Mouse (Mus musculus): ENCODE results near the gene Slc35b2.

Slc35b2 gene

GRCm38 (mm10) chr17:45545278-45545961, 18.3 kb upstream of the Slc35b2 start:
- no peak for DNase-seq (ENCODE audit: low spot score)

GRCm38 (mm10) chr17:45546941-45547340, 16.7 kb upstream of the Slc35b2 start:
- no peak for DNase-seq (ENCODE audit: low spot score)

GRCm38 (mm10) chr17:45547461-45548190, 16.0 kb upstream of the Slc35b2 start:
- DNase-seq (ENCODE audit: low spot score): no peak

GRCm38 (mm10) chr17:45548541-45549512, 14.8 kb upstream of the Slc35b2 start:
- DNase-seq (ENCODE audit: low spot score): no peak

GRCm38 (mm10) chr17:45549617-45550181, 14.0 kb upstream of the Slc35b2 start, which contains the start of gene Tmem151b:
Gene Tmem151b, minus strand, starts transcription at chr17:45549677.
- DNase-seq (ENCODE audit: low spot score): no peak

GRCm38 (mm10) chr17:45550253-45550652, 13.4 kb upstream of the Slc35b2 start:
- no peak for DNase-seq (ENCODE audit: low spot score)

GRCm38 (mm10) chr17:45551249-45551796, 12.4 kb upstream of the Slc35b2 start:
- no peak for DNase-seq (ENCODE audit: low spot score)

- peak; percentile 77 for DNase-seq (ENCODE audit: low spot score)
Measured at GRCm38 (mm10) chr17:45551816-45552451, 11.7 kb upstream of the Slc35b2 start.

- no peak for DNase-seq (ENCODE audit: low spot score)
Measured at GRCm38 (mm10) chr17:45553065-45553464, 10.6 kb upstream of the Slc35b2 start.

GRCm38 (mm10) chr17:45554420-45554819, 9.3 kb upstream of the Slc35b2 start:
- no peak for DNase-seq (ENCODE audit: low spot score)

GRCm38 (mm10) chr17:45555452-45556106, 8.1 kb upstream of the Slc35b2 start, which contains the start of gene Nfkbie:
Gene Nfkbie, plus strand, starts transcription at chr17:45555703.
- peak; percentile 96 for DNase-seq (ENCODE audit: low spot score)

GRCm38 (mm10) chr17:45556107-45556489, 7.6 kb upstream of the Slc35b2 start:
- no peak for DNase-seq (ENCODE audit: low spot score)

GRCm38 (mm10) chr17:45556514-45557245, 7.0 kb upstream of the Slc35b2 start:
- DNase-seq (ENCODE audit: low spot score): no peak

GRCm38 (mm10) chr17:45557246-45557824, 6.3 kb upstream of the Slc35b2 start:
- no peak for DNase-seq (ENCODE audit: low spot score)

GRCm38 (mm10) chr17:45557998-45558862, 5.4 kb upstream of the Slc35b2 start:
- DNase-seq (ENCODE audit: low spot score): no peak

- DNase-seq (ENCODE audit: low spot score): no peak
Measured at GRCm38 (mm10) chr17:45559732-45560525, 3.7 kb upstream of the Slc35b2 start.

GRCm38 (mm10) chr17:45563216-45563615, 458 bp upstream of the Slc35b2 start:
- no peak for DNase-seq (ENCODE audit: low spot score)

Data from urinary bladder, postnatal 14 days (tissue).